Mouse (Mus musculus) adrenal gland, adult 10 weeks (tissue): ENCODE results near the gene Selenot. TPM values are rescaled to one million over a fixed set of nuclear protein-coding genes. Genes with fewer than 3 reads are reported as not detected.

Experiments used
- polyA plus RNA-seq: library from polyadenylated mRNA; stranded (reverse); fragments of 350-450 nt; fragmentation: Illumina TruSeq; extraction: RNeasy Lipid Tissue Mini Kit (QIAGEN cat#74804); gene quantifications from one replicate; pipeline ENCODE4 v1.2.3, GENCODE M21; 2014; ENCODE audit warnings: low read depth, low replicate concordance

The Selenot gene
- 750 TPM for polyA plus RNA-seq

DNA sequence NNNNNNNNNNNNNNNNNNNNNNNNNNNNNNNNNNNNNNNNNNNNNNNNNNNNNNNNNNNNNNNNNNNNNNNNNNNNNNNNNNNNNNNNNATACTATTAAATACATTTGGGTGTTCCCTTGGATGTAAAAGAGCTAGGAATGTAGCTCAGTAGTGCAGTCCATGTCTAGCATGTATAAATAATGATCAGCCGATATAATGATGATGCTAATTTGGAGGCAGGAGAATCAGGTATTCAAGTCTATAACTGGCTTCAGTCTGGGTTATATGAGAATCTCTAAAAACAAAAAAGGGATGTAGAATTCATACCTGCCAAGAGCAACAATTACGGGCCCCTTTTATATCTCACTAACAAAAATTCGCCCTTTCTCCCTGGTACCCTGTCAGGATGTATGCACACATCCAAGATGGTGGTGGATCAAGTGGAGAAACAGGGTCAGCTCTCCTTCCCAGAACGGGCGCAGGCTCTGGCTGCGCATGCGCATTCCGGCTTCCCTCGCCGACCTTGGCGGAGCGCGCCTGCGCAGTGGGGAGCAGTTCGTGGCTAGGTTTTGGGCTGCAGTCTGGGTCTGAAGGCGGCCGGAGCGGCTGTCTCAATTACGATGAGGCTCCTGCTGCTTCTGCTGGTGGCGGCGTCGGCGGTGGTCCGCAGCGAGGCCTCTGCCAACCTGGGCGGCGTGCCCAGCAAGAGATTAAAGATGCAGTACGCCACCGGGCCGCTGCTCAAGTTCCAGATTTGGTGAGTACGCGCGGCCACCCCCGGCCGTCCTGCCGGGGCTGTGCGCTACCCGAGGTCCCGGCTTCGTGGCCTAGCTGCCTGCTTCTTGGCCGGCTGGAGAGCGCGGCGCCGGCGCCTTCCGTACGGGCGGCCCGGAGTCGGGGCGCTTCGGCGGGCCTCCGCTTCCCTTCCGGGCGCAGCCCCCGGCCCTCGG lies at the start of gene Selenot:
TSS of gene Selenot (plus strand) at position 500 of the 930 bp plus-strand sequence.

DNA sequence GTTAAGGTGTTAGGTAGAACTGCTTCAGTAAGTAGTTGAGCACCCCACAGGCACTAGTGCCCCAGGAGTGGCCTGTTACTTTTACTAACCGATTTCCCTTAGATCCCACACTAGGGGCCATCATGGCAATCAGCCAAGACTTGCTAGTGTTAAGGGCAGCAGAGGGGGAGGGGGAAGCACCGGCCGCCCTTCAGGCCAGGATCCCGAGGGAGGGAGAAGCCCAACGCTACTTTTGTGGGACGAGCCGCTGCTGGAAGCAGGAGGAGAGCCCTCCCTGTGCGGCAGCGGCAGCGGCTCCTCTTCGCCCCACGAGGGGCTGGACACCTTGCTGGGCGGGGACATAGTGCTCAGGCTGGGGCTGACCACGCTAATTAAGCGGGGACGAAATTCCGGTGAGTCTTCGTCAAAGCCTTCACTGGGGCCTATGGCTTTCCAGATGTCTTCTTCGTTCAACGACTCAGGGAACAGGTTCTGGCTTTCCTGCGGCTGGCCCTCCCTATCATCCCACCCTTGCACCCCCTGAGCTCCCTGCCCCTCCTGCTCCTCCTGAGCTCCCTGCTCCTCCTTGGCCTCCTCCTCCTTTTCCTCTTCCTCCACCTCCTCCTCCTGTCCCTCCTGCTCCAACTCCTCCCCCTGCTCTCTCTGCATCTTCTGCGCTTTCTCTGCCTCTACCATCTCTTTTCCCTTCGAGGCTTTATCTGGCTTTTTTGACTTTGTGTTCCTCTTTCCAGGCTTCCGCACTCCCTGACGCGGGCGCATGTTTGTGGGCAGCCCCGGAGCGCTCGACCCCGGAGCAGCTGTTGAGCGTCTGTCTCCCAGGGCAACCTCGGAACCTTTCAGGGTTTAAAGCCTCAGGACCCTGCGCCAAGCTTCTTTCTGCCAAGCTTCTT lies 60.2 kb downstream of the Selenot start, which contains the start of gene Erich6:
TSS of gene Erich6 (minus strand) at position 802 of the 890 bp plus-strand sequence.

Other genes starting within 250 kb of the Selenot start
- 41.8 TPM for gene Tsc22d2, start 161.9 kb upstream of the Selenot start, polyA plus RNA-seq
- 230 TPM for gene Eif2a, start 50.8 kb upstream of the Selenot start, polyA plus RNA-seq
- 616 TPM for gene Serp1, start 50.7 kb upstream of the Selenot start, polyA plus RNA-seq
- not detected for gene Erich6, start 60.6 kb downstream of the Selenot start, polyA plus RNA-seq
- 9.6 TPM for gene Siah2, start 115.8 kb downstream of the Selenot start, polyA plus RNA-seq
- not detected for gene Mindy4b-ps, start 245.7 kb downstream of the Selenot start, polyA plus RNA-seq